Mouse (Mus musculus) spleen, postnatal 4 days (tissue): Measurements from ENCODE around the gene Ldb3.

Source experiments
- DNase-seq, 2 experiments: peaks; one replicate each; pipeline ENCODE4 v3.0.0; 2022; ENCODE audit warnings: low spot score in 2 of 2

Gene Ldb3

DNA sequence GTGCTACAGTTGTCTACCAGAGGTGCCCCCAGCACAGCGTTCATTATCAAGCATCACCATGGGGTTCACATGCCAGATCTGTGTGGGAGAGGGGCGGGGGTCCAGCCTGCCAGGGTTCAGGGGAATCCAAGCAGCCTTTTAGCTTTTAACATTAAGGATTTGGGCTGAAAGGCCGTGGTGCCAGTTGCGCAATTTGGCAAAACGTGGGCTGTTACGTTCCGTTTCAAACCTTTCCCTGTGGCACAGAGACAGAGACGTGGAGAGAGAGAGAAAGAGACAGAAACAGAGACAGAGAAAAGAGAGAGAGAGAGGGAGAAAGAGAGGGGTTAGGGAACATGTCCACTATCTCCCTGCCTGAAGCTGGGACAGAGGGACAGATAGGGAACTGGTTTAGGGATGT lies 26.8 kb downstream of the Ldb3 start:
- no peak for DNase-seq

DNA sequence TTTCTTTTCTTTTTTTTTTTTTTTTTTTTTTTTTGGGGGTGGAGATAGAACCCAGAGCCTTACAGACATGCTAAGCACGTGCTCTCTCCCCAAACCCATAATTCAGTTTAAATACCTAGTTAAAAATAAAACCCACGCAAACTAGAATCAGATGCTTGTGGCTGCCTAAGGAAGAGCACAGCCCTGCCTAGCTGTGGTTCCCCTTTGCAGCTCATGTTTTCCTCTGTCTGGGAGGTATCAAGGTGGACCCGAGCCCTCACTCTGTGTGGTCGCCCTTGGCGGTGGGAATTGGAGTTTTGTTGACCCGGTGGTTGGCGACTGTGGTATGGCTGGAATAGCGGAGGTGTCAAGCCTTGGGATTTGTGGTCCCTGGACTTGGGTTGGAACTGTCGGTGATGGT lies 29.5 kb downstream of the Ldb3 start:
- DNase-seq = no peak

DNA sequence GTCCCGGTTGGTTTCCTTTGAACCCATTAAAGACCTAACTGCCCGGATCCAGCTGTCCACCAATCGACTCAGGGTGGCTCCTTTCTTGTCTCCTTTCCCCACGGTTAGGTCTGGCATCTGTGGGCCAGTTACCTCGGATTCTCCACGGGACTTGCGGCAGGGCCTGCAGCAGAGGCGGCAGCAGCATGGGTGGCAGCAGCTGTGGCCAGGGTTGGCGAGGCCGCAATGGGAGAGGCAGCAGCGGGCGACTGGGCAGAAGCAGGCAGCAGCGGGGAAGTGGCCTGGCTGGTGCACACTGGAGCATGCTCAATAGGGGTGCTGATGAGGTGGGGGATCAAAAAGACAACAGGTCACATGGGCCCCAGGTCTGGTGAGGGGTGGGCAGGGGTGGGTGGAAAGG lies 33.3 kb downstream of the Ldb3 start:
- DNase-seq = no peak

DNA sequence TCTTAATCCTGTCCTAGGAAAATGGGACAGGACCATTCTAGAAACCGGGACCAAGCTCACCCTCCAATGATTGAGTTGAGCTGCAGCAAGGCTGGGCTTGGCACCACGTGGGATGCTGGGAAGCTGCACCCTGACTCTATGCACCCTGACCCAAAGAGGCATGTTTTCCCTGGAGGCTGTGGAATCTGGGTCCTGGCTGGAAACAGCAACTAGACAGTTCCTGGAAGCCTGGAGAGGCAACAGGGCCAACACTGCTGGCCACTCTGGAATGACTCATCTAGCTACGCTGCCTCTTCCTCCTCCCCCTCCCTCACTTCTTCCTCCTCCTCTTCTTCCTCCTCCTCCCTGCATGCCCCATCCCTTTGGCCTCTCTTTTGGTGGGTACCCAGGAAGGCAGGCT lies 34.4 kb downstream of the Ldb3 start:
- no peak for DNase-seq

GRCm38 (mm10) chr14:34553470-34553869 lies 35.0 kb downstream of the Ldb3 start:
- DNase-seq = no peak

DNA sequence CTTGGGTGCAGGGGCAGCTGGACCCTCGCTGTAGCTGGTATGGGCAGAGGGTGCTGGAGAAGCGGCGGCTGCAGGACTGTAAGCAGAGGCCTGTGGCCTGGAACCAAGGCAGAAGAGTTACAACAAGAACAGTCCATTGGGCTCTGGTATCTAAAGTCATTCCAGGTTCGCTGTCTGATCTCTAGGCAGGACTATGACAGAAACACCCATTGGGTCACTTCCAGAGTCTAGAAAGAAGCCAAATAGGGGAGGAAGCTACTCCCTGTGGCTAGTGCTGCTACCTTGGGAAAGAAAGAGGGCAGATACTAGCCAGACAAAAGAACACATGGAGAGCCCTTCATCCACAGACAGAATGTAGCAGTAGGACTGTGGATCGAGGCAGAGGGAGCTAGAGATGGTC lies 36.3 kb downstream of the Ldb3 start:
- DNase-seq = no peak

DNA sequence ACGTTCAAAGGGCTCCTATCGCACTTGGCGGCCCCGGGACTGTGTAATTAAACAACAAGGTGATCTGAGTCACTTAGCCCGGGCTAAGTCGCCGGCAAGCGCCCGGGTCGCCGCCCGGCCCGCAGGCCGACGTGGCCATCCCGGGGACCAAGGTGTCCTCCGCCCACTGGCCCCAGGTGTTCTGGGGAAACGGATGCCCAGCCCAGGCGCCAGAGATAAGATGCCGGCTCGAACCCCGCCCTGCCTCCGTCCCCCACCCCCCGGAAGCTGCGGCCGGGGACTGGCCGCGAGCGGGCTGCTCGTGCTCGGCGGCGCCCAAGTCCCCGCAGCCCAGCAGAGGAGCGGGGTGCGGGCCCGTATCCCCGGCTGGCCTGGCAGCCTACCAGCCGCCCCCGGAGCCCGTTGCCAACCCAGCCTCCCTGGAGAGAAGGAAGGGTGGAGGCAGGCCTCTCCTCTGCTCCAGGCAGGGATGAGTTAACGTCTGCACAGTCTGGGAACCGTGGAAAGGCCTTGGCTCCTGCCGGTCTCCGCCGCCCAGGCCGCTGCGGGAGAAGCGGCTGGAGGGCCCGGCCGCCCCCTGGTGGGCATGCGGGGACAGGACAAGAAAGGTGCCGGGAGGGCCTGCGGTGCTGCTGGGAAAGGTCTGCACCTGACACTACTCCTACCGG lies 39.3 kb downstream of the Ldb3 start:
- peak; percentile 46 to 83 for DNase-seq

DNA sequence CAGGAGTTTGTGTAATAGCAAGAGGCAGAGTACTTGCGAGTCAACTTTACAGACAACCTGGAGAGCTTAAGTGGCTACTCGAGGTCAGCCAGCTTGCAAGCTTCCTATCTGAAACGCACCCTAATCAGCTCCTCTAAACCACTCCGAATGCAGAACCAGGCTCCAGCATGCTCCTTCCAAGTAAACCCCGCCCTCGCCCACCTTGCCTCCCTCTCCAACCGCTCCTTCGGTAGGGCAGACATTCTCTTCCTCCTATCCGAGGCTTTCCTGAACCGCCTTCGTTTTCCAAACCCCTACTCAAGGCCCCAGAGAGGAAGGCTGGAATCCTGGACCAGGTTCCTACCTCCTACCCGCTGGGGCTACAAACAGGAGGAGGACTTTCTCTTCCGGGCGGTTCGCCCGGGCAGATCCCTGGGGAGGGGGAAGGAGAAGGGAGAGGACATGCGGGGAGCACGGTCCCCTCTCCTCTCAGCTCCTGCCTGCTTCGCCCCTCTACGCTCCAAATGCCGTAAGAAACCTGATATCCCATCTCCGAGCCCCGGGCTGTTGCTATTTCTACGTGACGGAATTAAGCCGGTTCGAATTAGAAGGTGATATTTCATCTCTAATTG lies 40.0 kb downstream of the Ldb3 start:
- peak; percentile 10 to 58 for DNase-seq

DNA sequence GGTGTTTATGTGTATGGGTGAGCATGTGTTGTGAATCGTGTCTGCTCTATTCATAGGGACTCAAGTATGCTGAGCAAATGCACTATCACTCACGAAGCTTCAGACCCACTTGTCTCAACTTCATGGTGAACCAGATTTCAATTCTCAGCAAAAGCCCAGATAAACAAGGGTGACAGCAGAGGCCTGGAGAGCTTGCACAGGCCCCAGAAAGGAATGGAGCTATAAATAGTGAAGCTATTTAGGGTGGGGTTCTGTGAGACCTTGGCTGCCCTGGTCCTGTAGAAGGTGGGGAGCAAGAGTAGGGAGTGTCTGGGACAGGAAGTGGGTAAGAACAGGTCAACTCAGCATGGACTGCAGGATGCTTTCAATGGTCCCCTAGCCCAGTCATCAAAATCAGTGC lies 43.9 kb downstream of the Ldb3 start:
- no peak for DNase-seq

DNA sequence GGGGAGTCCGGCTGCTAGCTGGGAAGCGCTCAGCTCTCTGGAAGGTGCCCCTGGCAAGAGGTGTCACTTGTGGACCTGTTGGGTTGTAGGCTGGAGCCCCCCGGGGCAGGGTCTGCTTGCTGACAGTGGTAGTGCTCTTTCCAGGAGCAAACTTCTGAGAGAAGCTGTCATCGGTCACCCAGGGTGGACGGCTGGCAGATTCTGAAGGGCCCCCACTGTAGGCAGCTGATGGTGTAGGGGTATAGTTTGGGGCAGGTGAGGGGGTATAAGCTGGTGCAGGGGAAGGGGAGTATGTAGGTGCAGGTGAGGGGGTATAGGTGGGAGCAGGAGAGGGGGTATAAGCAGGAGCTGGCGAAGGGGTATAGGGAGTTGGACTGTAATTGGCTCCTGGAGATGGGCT lies 44.5 kb downstream of the Ldb3 start:
- DNase-seq = no peak

DNA sequence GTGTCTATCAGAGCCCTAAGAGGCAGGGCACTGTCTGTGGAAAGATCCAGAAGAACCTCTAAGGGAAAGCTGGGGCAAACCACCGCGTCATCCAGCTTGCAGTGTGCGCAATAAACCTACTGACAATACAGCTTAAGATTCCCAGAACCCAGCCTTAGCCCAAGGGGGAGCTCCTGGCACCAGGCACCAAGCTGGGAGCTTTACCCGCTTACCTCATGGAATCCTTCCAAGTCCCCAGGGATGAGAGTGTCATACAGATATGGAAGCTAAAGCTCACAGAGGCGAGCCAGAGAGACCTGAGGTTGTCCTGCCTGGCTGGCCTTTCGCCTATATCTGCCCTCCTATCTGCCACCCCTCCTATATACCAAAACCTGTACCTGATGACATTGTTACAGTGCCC lies 44.9 kb downstream of the Ldb3 start:
- no peak for DNase-seq

GRCm38 (mm10) chr14:34541896-34542295 lies 46.6 kb downstream of the Ldb3 start:
- no peak for DNase-seq

DNA sequence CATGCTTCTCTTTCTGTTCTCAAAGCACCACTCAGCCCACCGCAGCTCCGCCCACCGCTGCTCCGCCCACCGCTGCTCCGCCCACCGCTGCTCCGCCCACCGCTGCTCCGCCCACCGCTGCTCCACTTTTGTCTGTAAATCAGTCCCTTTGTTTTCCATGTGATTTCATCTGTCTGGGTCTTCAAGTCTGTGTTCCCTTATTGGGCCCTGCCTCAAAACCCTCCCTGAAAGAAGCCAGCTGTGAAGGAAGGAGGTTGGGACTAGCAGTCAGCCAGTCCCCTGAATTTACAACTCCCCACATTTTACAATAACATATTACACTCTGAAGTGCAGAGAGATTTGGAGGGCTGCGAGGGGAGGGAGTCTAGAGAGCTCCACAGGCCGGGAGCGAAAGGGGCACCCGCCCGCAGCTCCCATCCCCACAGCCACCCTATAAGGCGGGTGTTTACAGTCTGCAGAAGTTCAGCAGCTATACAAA lies 47.8 kb downstream of the Ldb3 start:
- peak in 1 of 2 experiments; percentile 23 for DNase-seq

- DNase-seq = no peak
These were observed 52.6 kb downstream of the Ldb3 start for GRCm38 (mm10) chr14:34535883-34536282.

GRCm38 (mm10) chr14:34533537-34533936 lies 54.9 kb downstream of the Ldb3 start:
- DNase-seq = no peak

DNA sequence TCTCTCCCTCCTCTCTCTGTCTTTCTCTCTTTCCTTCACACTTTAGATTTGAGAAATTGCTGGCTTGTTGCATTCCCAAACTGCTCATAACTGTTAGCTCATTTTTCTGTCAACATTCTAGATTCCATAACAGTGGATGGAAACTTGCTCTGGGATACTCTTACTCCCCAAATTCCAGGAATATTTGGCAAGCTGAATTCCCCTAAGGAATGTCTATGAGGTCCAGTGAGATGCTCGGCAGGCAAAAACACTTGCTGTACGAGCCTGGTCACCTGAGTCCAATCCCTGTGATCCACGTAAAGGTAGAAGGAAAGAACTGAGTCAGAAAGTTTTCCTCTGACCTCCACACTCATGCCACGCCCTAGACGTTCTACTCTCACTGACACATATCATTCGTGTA lies 55.9 kb downstream of the Ldb3 start:
- DNase-seq = no peak

- DNase-seq = no peak
These were observed 59.7 kb downstream of the Ldb3 start for GRCm38 (mm10) chr14:34528804-34529203.

DNA sequence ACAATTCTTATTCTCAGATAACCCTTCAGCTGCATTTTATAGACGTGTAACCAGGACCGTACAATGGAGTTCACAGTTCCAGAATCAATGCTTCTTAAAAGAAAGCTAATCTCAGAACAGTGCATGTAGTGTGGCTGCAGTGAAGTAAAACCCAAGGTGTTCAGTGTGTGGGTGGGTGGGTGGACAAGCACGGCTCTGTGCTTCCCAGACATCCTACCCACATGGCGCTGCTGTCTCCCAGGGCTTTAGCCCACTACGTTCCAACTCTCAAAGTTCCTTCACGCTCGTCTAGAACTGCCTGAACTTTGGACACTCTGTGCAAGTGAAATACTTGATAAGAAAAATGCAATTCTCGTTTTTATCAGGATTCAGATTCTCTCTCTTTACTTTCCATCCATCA lies 65.8 kb downstream of the Ldb3 start, which contains the start of gene 9230112D13Rik:
TSS of gene 9230112D13Rik (minus strand) at position 101 of the 400 bp plus-strand sequence.
- DNase-seq = no peak

DNA sequence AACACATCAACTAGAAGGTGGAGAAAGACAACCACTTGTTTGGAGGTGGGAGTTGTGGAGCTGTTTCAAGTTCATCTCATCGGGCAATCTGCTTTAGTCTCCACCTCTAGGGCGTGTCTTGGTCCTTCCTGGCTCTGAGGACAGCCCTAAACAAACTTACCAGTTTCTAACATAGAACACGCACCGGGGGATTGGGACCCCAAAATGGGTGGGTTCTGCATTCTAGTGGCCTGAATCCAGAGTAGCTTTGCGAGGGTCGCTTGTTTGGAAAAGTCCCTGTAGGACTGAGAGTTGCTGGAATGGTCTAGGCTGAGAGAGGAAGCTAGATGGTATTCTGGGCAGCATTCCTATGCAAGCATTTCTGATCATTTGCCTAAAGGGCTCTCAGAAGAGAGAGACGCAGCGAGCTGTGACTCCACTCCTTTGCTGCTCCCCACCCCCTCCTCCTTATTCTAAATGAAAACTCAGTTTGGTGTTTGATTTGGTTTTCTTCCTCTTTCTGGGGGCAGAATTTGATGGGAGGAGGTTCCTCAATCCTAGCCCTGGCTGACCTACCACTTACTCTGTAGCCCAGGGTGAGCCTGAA lies 70.4 kb downstream of the Ldb3 start:
- DNase-seq = no peak

DNA sequence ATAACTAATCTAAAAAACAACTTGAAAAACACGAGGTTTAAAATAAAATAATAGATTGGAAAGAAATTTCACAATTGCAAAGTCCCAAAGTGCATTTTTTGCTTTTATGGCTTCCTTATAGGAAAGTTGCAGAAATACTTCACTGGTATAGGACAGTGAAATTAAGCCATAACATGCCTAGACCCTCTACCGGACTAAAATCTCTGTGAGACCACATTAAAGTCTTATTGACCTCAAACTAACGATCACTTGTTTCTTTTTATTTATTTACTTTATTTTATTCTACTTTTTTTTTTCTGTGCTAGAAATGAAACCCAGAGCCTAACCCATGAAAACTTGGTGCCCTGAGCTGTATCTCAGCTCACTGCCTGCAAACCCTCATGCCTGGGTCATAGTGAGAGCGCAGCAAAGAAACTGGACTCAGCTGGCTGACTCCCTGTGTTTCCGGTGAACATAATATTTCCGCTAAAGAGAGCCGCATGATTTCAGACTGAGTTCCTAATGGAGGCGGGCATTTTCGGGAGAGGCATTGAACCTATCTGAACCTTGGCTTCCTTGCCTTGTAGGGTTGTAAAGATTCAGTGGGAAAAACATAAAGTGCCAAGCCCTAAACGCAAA lies 71.4 kb downstream of the Ldb3 start:
- no peak for DNase-seq

DNA sequence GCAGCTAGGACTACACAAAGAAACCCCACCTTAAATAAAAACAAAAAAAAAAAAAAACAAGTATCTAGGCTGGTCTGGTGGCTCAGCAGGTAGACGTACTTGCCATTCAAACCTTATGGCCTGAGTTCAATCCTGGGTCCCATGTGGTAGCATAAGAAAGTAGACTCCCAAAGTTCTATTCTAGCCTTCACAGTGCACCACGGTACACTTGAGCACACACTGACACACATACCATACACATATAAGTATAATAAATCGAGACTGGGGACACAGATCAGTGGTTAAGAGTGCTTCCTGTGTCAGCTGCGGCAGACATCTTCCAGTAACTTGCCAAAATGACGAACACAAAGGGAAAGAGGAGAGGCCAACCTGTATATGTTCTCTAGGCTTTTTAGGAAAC lies 72.6 kb downstream of the Ldb3 start:
- no peak for DNase-seq

DNA sequence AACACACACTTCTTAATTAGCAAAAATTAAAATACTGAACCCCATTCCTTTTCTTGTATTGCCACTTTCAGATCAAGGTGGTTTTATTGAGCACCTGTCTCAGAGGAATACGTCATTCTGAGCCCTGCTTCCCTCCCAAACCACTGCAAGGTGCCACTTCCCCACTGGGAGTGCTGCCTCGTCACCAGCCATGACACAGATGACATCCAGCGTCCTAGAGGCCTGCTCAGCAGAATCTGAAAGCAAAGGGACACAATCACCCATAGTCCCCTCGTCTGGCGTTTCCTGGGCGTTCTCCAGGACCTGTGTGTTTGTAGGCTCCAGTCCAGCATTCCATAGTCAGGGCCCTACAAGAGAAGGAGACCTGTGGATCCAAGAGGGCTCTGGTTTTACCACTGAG lies 74.4 kb downstream of the Ldb3 start:
- DNase-seq = no peak

DNA sequence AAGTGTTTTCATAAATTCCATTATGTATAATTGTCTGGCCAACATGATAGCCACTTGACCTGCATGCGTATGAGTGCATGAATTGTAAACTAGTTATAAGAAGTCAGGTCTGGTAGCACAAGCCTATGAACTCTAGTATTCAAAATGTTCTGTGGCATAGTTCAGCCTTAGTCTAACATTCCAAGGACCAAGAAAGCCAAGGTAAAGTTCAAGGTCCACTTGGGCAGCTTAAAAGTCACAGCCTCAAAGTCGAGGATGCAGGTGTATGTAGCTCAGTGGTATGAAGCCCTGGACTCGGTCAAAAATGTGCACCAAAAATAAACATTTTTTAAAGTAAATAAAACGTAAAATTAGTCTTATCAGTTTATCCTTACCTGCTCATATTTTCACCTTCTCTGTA lies 75.9 kb downstream of the Ldb3 start:
- no peak for DNase-seq
